Mouse (Mus musculus) ES-Bruce4 (cell line): ENCODE measurements around the gene Wnt9b. TPM values are rescaled to one million over a fixed set of nuclear protein-coding genes. Genes with fewer than 3 reads are reported as not detected.

Experiments
- H3K27ac ChIP-seq: 2 replicates; pipeline ENCODE4 v1.5.1; 2012; ENCODE audit warnings: low read length, inconsistent platforms; ENCODE audit not compliant: insufficient read depth
- H3K27me3 ChIP-seq: 2 replicates; pipeline ENCODE4 v1.6.1; 2012; ENCODE audit warnings: mild to moderate bottlenecking, low read length, inconsistent platforms; ENCODE audit not compliant: control insufficient read depth, poor library complexity, insufficient read depth, severe bottlenecking
- H3K36me3 ChIP-seq: 2 replicates; pipeline ENCODE4 v1.6.1; 2012; ENCODE audit warnings: inconsistent platforms, mild to moderate bottlenecking, low read length, moderate library complexity; ENCODE audit not compliant: control insufficient read depth, poor library complexity, insufficient read depth, severe bottlenecking
- H3K4me1 ChIP-seq: one replicate; pipeline ENCODE4 v1.8.1; 2011; ENCODE audit warnings: low read length; ENCODE audit not compliant: control insufficient read depth, insufficient read depth
- H3K4me3 ChIP-seq: 2 replicates; pipeline ENCODE4 v1.5.1; 2011; ENCODE audit warnings: low read depth, mild to moderate bottlenecking, low read length
- H3K9ac ChIP-seq: 2 replicates; pipeline ENCODE4 v1.6.1; 2012; ENCODE audit warnings: low read depth, mild to moderate bottlenecking, inconsistent platforms; ENCODE audit not compliant: poor library complexity, severe bottlenecking
- H3K9me3 ChIP-seq: replicated peaks from 2 replicates; pipeline ENCODE4 v1.6.1; 2012; ENCODE audit warnings: mild to moderate bottlenecking, low read length, inconsistent platforms; ENCODE audit not compliant: control insufficient read depth, poor library complexity, insufficient read depth, severe bottlenecking
- CTCF ChIP-seq: IDR thresholded peaks from one replicate; pipeline ENCODE4 v1.8.1; 2011; ENCODE audit warnings: low read depth, low read length
- EP300 ChIP-seq: IDR thresholded peaks from 2 replicates; pipeline ENCODE4 v1.6.1; 2011; ENCODE audit warnings: low read depth, low read length; ENCODE audit not compliant: insufficient read depth
- POLR2A ChIP-seq: IDR thresholded peaks from one replicate; pipeline ENCODE4 v1.8.1; 2011; ENCODE audit warnings: low read length; ENCODE audit not compliant: insufficient read depth
- polyA plus RNA-seq: library from polyadenylated mRNA; stranded (reverse); fragments of >200 nt; gene quantifications from 2 replicates; pipeline ENCODE4 v1.2.4, GENCODE M21; 2011; ENCODE audit warnings: low read depth; ENCODE audit not compliant: missing spikeins, insufficient read depth, insufficient read length

The Wnt9b gene
- polyA plus RNA-seq, 1 experiment = 0.22 TPM

GRCm38 (mm10) chr11:103709982-103710381, 39.6 kb downstream of the Wnt9b start:
- TF ChIP-seq POLR2A = no peak
- no peak for TF ChIP-seq CTCF
- no peak for TF ChIP-seq EP300
- Histone ChIP-seq H3K27me3 (no peaks in the 10 kb centered on the region), H3K9me3 (no peaks in the 10 kb centered on the region), H3K36me3 (no peaks in the 10 kb centered on the region), H3K27ac (no peak overlapping the region), H3K4me3 (no peak overlapping the region), H3K9ac (no peak overlapping the region), H3K4me1 (no peaks in the 10 kb centered on the region)

GRCm38 (mm10) chr11:103707005-103707404, 42.6 kb downstream of the Wnt9b start:
- H3K4me1 ChIP-seq = no peaks in the 10 kb centered on the region
- H3K4me3 ChIP-seq = no peak overlapping the region
- TF ChIP-seq EP300 (no peak), CTCF (no peak), POLR2A (no peak)
- H3K9me3 ChIP-seq = no peaks in the 10 kb centered on the region
- H3K9ac ChIP-seq = no peak overlapping the region
- H3K27me3 ChIP-seq = no peaks in the 10 kb centered on the region
- no peak overlapping the region for H3K27ac ChIP-seq
- no peaks in the 10 kb centered on the region for H3K36me3 ChIP-seq

GRCm38 (mm10) chr11:103698226-103698625, 51.4 kb downstream of the Wnt9b start:
- Histone ChIP-seq H3K9ac (peak overlapping the region; percentile 94), H3K27ac (no peak overlapping the region), H3K27me3 (no peaks in the 10 kb centered on the region), H3K9me3 (no peaks in the 10 kb centered on the region), H3K4me3 (peak overlapping the region; percentile 95), H3K4me1 (no peaks in the 10 kb centered on the region), H3K36me3 (no peaks in the 10 kb centered on the region)
- TF ChIP-seq EP300 (no peak), POLR2A (no peak), CTCF (no peak)

- peak within 1 kb of the TSS; percentile 94 for H3K9ac ChIP-seq
These were observed 52.0 kb downstream of the Wnt9b start, which contains the start of gene Gosr2 for GRCm38 (mm10) chr11:103697565-103698176. TSS of gene Gosr2 (minus strand) at chr11:103697898.

GRCm38 (mm10) chr11:103696851-103697564, 52.6 kb downstream of the Wnt9b start:
- no peaks in the 10 kb centered on the region for H3K36me3 ChIP-seq
- no peaks in the 10 kb centered on the region for H3K9me3 ChIP-seq
- no peaks in the 10 kb centered on the region for H3K4me1 ChIP-seq
- no peaks in the 10 kb centered on the region for H3K27me3 ChIP-seq
- H3K4me3 ChIP-seq = peak overlapping the region; percentile 95
- no peak overlapping the region for H3K27ac ChIP-seq
- peak overlapping the region; percentile 94 for H3K9ac ChIP-seq
- TF ChIP-seq EP300 (no peak), CTCF (no peak), POLR2A (no peak)

More at GRCm38 (mm10) chr11:103697565-103698176, 52.0 kb downstream of the Wnt9b start, which contains the start of gene Gosr2:
- H3K9me3 ChIP-seq = no peaks in the 10 kb centered on the region
- no peaks in the 10 kb centered on the region for H3K27me3 ChIP-seq
- TF ChIP-seq EP300 (no peak), POLR2A (peak; percentile 41)
- peak within 1 kb of the TSS; percentile 61; the same call in 1 of the 2 replicates for H3K27ac ChIP-seq
- H3K36me3 ChIP-seq = no peaks in the 10 kb centered on the region
- peak within 1 kb of the TSS; percentile 95 for H3K4me3 ChIP-seq
- no peaks in the 10 kb centered on the region for H3K4me1 ChIP-seq

- Histone ChIP-seq H3K4me3 (no peak overlapping the region), H3K27ac (no peak overlapping the region), H3K9me3 (no peaks in the 10 kb centered on the region), H3K4me1 (no peaks in the 10 kb centered on the region), H3K9ac (no peak overlapping the region), H3K27me3 (no peaks in the 10 kb centered on the region), H3K36me3 (no peaks in the 10 kb centered on the region; the same call in 1 of the 2 replicates)
- TF ChIP-seq CTCF (no peak), EP300 (no peak), POLR2A (no peak)
These were observed 56.4 kb downstream of the Wnt9b start for GRCm38 (mm10) chr11:103693241-103693640.
